Mouse (Mus musculus) heart, embryonic 11.5 days (tissue): ENCODE measurements around the gene Bach2. TPM values are rescaled to one million over a fixed set of nuclear protein-coding genes. Genes with fewer than 3 reads are reported as not detected.

Experiments
- ATAC-seq: fragments of 200-750 bp; cut with Nextera tagmentation; replicated peaks from 2 replicates; pipeline ENCODE4 v1.8.0; 2017; ENCODE audit warnings: moderate library complexity; ENCODE audit not compliant: insufficient number of reproducible peaks, low FRiP score, low TSS enrichment
- H3K27ac ChIP-seq: fragments of 300-500 bp; sonication (generic); 2 replicates; pipeline ENCODE4 v1.5.1; 2014; ENCODE audit warnings: mild to moderate bottlenecking, low read depth, low read length
- H3K27me3 ChIP-seq: fragments of 300-500 bp; sonication (generic); 2 replicates; pipeline ENCODE4 v1.6.1; 2014; ENCODE audit warnings: mild to moderate bottlenecking, low read length, mixed read lengths; ENCODE audit not compliant: control insufficient read depth, insufficient read depth
- H3K36me3 ChIP-seq: fragments of 300-500 bp; sonication (generic); 2 replicates; pipeline ENCODE4 v1.6.1; 2014; ENCODE audit warnings: mild to moderate bottlenecking, low read length, moderate library complexity, mixed read lengths; ENCODE audit not compliant: control insufficient read depth, insufficient read depth
- H3K4me1 ChIP-seq: fragments of 300-500 bp; sonication (generic); 2 replicates; pipeline ENCODE4 v1.6.1; 2014; ENCODE audit warnings: low read length; ENCODE audit not compliant: control insufficient read depth, insufficient read depth
- H3K4me2 ChIP-seq: fragments of 300-500 bp; sonication (generic); 2 replicates; pipeline ENCODE4 v1.6.1; 2014; ENCODE audit warnings: mild to moderate bottlenecking, moderate library complexity
- H3K4me3 ChIP-seq: fragments of 300-500 bp; sonication (generic); 2 replicates; pipeline ENCODE4 v1.5.1; 2014; ENCODE audit warnings: low read depth, low read length
- H3K9ac ChIP-seq: fragments of 300-500 bp; sonication (generic); 2 replicates; pipeline ENCODE4 v1.6.1; 2014; ENCODE audit warnings: mild to moderate bottlenecking, low read depth, low read length, moderate library complexity
- H3K9me3 ChIP-seq: fragments of 300-500 bp; sonication (generic); replicated peaks from 2 replicates; pipeline ENCODE4 v1.6.1; 2016; ENCODE audit warnings: low read length; ENCODE audit not compliant: control insufficient read depth
- WGBS: fragments of 180-500 bp; shearing (Covaris S2); extraction: QIAGEN DNeasy Blood & Tissue Kit; methylation state at CpG from one replicate; pipeline ENCODE4 v1.1.7; 2014; ENCODE audit not compliant: insufficient replicate concordance; 5-methylcytosine and 5-hydroxymethylcytosine counted together
- polyA plus RNA-seq: library from polyadenylated mRNA; unstranded; fragments of >200 nt; fragmentation: Nextera tagmentation; extraction: Ambion mirVana; gene quantifications from 2 replicates; pipeline ENCODE4 v1.2.1, GENCODE M21; 2014

Bach2 gene
- polyA plus RNA-seq, 1 experiment from 2014 or later = 8.0 TPM

DNA sequence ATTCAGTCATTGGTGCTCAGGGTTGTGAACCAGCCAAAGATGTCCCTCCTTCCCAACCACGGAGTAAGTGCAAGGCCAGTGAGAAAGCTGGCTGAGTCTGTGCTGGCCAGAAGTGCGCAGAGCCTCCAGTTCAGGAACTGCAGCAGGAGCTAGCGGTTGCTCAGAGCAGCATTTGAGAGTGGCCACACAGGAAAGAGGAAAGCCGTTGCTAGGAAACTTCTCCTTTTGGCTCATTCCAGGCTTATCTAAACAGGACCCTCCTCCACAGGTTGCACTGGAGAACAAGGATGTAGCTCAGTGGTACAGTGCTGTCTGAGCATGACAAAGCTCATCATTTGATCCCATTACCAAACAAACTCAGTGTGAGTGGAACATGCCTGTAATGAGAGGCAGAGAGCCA lies 114.2 kb downstream of the Bach2 start:
- WGBS = 8% methylated on average over 4 of the region's 4 CpGs

GRCm38 (mm10) chr4:32355935-32356617 lies 117.5 kb downstream of the Bach2 start:
- Histone ChIP-seq H3K27me3 (no peaks in the 10 kb centered on the region), H3K4me1 (peaks cover 49% of the 10 kb centered on the region), H3K9me3 (no peaks in the 10 kb centered on the region), H3K4me3 (no peak overlapping the region), H3K4me2 (no peak overlapping the region), H3K36me3 (no peaks in the 10 kb centered on the region), H3K27ac (no peak overlapping the region), H3K9ac (no peak overlapping the region)
- 68% methylated on average over 12 of the region's 12 CpGs for WGBS
- no peak for ATAC-seq

More for the DNA sequence above, 114.2 kb downstream of the Bach2 start:
- H3K9me3 ChIP-seq = no peaks in the 10 kb centered on the region
- H3K27me3 ChIP-seq = no peaks in the 10 kb centered on the region
- peaks cover 29% of the 10 kb centered on the region for H3K4me1 ChIP-seq
- H3K27ac ChIP-seq = peak overlapping the region; percentile 85
- H3K4me2 ChIP-seq = peak overlapping the region; percentile 43
- no peak overlapping the region for H3K4me3 ChIP-seq
- ATAC-seq = 0 out of 2 replicates have a peak, but pooled peaks have one; percentile 27
- H3K36me3 ChIP-seq = no peaks in the 10 kb centered on the region
- H3K9ac ChIP-seq = peak overlapping the region; percentile 17; the same call in 1 of the 2 replicates

- H3K4me3 ChIP-seq = no peak overlapping the region
- 79% methylated on average over 12 of the region's 12 CpGs for WGBS
- peaks cover 33% of the 10 kb centered on the region for H3K4me1 ChIP-seq
- H3K9me3 ChIP-seq = no peaks in the 10 kb centered on the region
- H3K36me3 ChIP-seq = no peaks in the 10 kb centered on the region
- no peak overlapping the region for H3K27ac ChIP-seq
- no peak overlapping the region for H3K4me2 ChIP-seq
- ATAC-seq = no peak
- H3K27me3 ChIP-seq = no peaks in the 10 kb centered on the region
- H3K9ac ChIP-seq = no peak overlapping the region
Observed at GRCm38 (mm10) chr4:32357996-32358600, 119.5 kb downstream of the Bach2 start.

DNA sequence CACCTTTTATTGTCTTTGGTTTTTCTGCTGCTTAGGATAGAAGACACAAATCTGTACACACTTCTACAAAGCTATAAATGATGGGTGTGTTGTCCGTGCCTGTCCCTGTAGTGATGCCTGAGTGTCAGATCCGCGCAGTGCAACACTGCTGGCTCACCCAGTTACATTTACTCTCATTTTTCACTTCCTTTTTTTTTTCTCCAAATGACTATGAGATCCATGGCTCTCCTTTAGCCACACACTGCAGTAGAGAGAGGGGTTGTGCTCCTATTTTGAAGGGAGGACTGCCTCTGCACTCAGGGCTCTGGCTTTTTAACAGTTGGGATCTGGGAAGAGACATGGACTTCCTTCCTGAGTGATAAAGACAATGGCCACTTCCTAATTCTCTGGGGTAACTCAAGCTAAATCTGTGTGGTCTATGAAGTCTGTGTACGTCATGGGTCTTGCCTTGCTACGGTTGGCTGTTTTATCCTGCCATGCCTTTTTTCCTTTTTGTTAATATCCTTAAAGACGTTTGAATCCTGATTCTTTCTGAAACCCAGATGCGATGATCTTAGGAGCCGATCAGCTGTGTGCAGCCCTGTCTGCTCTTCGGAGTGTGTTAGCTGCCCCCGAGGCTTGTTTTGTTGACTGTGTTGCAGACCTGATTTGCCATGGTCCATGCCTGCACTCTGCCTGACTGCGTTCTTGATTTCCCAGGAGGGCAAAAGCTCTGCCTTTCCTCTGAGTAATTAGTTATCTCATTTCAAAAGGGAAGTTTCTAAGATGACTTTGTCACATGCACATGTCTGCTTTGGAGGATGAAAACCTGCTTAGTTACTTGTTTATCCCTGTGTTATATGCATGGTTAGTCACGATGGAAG lies 120.2 kb downstream of the Bach2 start:
- H3K27me3 ChIP-seq = no peaks in the 10 kb centered on the region
- no peaks in the 10 kb centered on the region for H3K36me3 ChIP-seq
- 57% methylated on average over 12 of the region's 12 CpGs for WGBS
- no peaks in the 10 kb centered on the region for H3K9me3 ChIP-seq
- H3K4me2 ChIP-seq = no peak overlapping the region; the same call in 1 of the 2 replicates
- peaks cover 35% of the 10 kb centered on the region for H3K4me1 ChIP-seq
- no peak overlapping the region for H3K4me3 ChIP-seq
- no peak overlapping the region for H3K9ac ChIP-seq
- ATAC-seq = no peak
- H3K27ac ChIP-seq = peak overlapping the region; percentile 57

GRCm38 (mm10) chr4:32359634-32360033 lies 121.0 kb downstream of the Bach2 start:
- Histone ChIP-seq H3K9me3 (no peaks in the 10 kb centered on the region), H3K4me3 (no peak overlapping the region), H3K9ac (no peak overlapping the region), H3K27me3 (no peaks in the 10 kb centered on the region), H3K27ac (no peak overlapping the region), H3K36me3 (no peaks in the 10 kb centered on the region), H3K4me2 (no peak overlapping the region), H3K4me1 (peaks cover 43% of the 10 kb centered on the region)
- WGBS = 45% methylated on average over 3 of the region's 3 CpGs
- no peak for ATAC-seq

DNA sequence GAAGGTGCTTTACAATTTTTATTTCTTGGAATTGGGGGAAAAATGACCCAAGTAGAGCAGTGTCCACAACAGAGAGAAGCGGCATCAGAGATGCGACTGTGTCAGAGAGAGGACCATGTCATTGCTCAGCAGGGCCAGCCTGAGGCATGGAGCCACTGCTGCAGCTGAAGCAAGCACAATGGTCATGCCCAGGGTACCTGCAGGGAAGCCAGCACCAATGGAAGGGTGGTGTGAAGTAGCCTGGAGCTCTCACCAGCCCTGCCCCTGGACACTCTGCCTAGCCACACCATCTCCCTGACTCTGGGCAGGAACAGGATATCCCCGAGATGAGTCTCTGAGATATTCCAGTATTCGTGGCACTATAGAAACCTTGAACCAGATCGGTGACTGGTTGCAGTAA lies 121.9 kb downstream of the Bach2 start:
- H3K27ac ChIP-seq = no peak overlapping the region
- H3K4me2 ChIP-seq = no peak overlapping the region
- no peak for ATAC-seq
- WGBS = 77% methylated on average over 5 of the region's 5 CpGs
- H3K27me3 ChIP-seq = no peaks in the 10 kb centered on the region
- peaks cover 51% of the 10 kb centered on the region for H3K4me1 ChIP-seq
- H3K9me3 ChIP-seq = no peaks in the 10 kb centered on the region
- no peak overlapping the region for H3K9ac ChIP-seq
- H3K36me3 ChIP-seq = no peaks in the 10 kb centered on the region
- H3K4me3 ChIP-seq = no peak overlapping the region

DNA sequence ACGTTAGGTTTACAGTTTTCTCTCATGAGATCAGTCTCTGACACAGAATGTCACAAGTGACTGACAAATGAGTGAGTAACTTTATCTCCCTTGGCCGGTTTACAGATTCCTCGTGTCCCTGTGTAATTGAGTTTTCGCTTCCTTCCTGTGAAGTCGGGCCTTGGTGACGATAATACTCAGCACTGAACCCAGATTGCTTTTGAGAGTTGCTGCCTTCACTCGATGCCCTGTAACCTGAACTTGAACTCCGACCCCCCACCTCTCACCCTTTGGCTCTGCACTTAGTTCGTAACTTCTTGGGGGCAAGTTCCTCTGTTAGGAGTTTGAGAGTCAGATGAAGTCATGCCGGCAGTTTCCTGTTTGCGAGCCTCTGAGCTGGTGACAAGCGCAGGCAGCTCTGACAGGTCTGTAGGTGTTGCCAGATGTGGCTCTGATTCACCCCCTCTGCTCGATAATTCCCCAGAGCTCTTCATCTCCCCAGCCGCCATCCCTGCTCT lies 124.9 kb downstream of the Bach2 start:
- peak overlapping the region; percentile 53; the same call in 1 of the 2 replicates for H3K9ac ChIP-seq
- ATAC-seq = peak; percentile 41; the same call in 1 of the 2 replicates
- peak overlapping the region; percentile 38 for H3K4me2 ChIP-seq
- H3K9me3 ChIP-seq = no peaks in the 10 kb centered on the region
- H3K27ac ChIP-seq = peak overlapping the region; percentile 25
- H3K36me3 ChIP-seq = no peaks in the 10 kb centered on the region
- H3K4me1 ChIP-seq = peaks cover 57% of the 10 kb centered on the region
- WGBS = 12% methylated on average over 14 of the region's 14 CpGs
- no peak overlapping the region for H3K4me3 ChIP-seq
- no peaks in the 10 kb centered on the region for H3K27me3 ChIP-seq

- Histone ChIP-seq H3K4me2 (no peak overlapping the region), H3K9me3 (no peaks in the 10 kb centered on the region), H3K27ac (peak overlapping the region; percentile 23; the same call in 1 of the 2 replicates), H3K4me1 (peaks cover 56% of the 10 kb centered on the region), H3K36me3 (no peaks in the 10 kb centered on the region), H3K27me3 (no peaks in the 10 kb centered on the region), H3K9ac (no peak overlapping the region), H3K4me3 (no peak overlapping the region)
- WGBS = 40% methylated on average over 13 of the region's 13 CpGs
- ATAC-seq = no peak
Observed at GRCm38 (mm10) chr4:32365144-32365907, 126.7 kb downstream of the Bach2 start.
